In genomic region chr1:35575203-35575602, GRCm38 (mm10) we compare ENCODE assay signal across 13 mouse cellular contexts.
DNase-seq lines count a peak whose midpoint lies in the region; ATAC-seq and TF ChIP-seq lines count a peak whose summit lies in the region.
"Had no signal": no experiment of that assay in that cellular context is flagged by ENCODE, and none has a peak within 500 bp of the region (broad histone marks: within the 10 kb centered on the region; RNA-seq: fewer than 3 reads in every experiment).

No protein-coding gene starts in this region.

- no peak for TF ChIP-seq CTCF in forebrain, postnatal 0 days (IDR thresholded peaks at IDR 0.05; ENCODE audit: low read depth)
- no peak for TF ChIP-seq CTCF in hindbrain, postnatal 0 days (IDR thresholded peaks at IDR 0.05; ENCODE audit: low read depth)

- no peaks in the 10 kb centered on the region for H3K9me3 ChIP-seq in forebrain, postnatal 0 days (ENCODE audit: low read length)
- no peaks in the 10 kb centered on the region for H3K9me3 ChIP-seq in forebrain, embryonic 11.5 days (ENCODE audit: control insufficient read depth, low read length)
- no peaks in the 10 kb centered on the region for H3K9me3 ChIP-seq in lung, embryonic 16.5 days (ENCODE audit: control insufficient read depth, low read length)
- no peaks in the 10 kb centered on the region for H3K9me3 ChIP-seq in hindbrain, postnatal 0 days (ENCODE audit: low read length)
- H3K9me3 ChIP-seq: midbrain, embryonic 15.5 days had no signal

- no peak overlapping the region for H3K4me3 ChIP-seq in forebrain, postnatal 0 days (ENCODE audit: low read depth, low read length)
- H3K4me3 ChIP-seq in forebrain, embryonic 11.5 days (ENCODE audit: low read depth, low read length) = no peak overlapping the region
- no peak overlapping the region for H3K4me3 ChIP-seq in lung, embryonic 16.5 days (ENCODE audit: low read length)
- H3K4me3 ChIP-seq in hindbrain, postnatal 0 days (ENCODE audit: low read length) = no peak overlapping the region
- H3K4me3 ChIP-seq: midbrain, embryonic 15.5 days had no signal

- no peaks in the 10 kb centered on the region for H3K4me1 ChIP-seq in forebrain, postnatal 0 days (ENCODE audit: insufficient read depth)
- no peaks in the 10 kb centered on the region for H3K4me1 ChIP-seq in forebrain, embryonic 11.5 days (replicated peaks; ENCODE audit: control insufficient read depth, insufficient read depth, low read length)
- no peaks in the 10 kb centered on the region for H3K4me1 ChIP-seq in lung, embryonic 16.5 days (replicated peaks; ENCODE audit: control insufficient read depth, insufficient read depth, low read length)
- H3K4me1 ChIP-seq in hindbrain, postnatal 0 days (ENCODE audit: insufficient read depth, low read length) = no peaks in the 10 kb centered on the region
- H3K4me1 ChIP-seq: midbrain, embryonic 15.5 days had no signal

- no peak overlapping the region for H3K27ac ChIP-seq in forebrain, postnatal 0 days (ENCODE audit: low read depth, low read length)
- H3K27ac ChIP-seq in forebrain, embryonic 11.5 days (ENCODE audit: low read depth, low read length) = no peak overlapping the region
- no peak overlapping the region for H3K27ac ChIP-seq in lung, embryonic 16.5 days (ENCODE audit: low read length)
- H3K27ac ChIP-seq in hindbrain, postnatal 0 days = no peak overlapping the region
- H3K27ac ChIP-seq: midbrain, embryonic 15.5 days had no signal

- 86% methylated on average over 1 of the region's 1 CpGs for WGBS in forebrain, postnatal 0 days
- WGBS in forebrain, embryonic 11.5 days = 69% methylated on average over 1 of the region's 1 CpGs
- WGBS in lung, embryonic 16.5 days = 41% methylated on average over 1 of the region's 1 CpGs
- WGBS in hindbrain, postnatal 0 days = 59% methylated on average over 1 of the region's 1 CpGs

- H3K4me2 ChIP-seq in forebrain, postnatal 0 days (ENCODE audit: low read depth) = no peak overlapping the region
- H3K4me2 ChIP-seq in forebrain, embryonic 11.5 days (ENCODE audit: low read depth, low read length, severe bottlenecking) = no peak overlapping the region
- no peak overlapping the region for H3K4me2 ChIP-seq in lung, embryonic 16.5 days (ENCODE audit: low read depth, low read length)
- H3K4me2 ChIP-seq in hindbrain, postnatal 0 days (ENCODE audit: low read depth, low read length) = no peak overlapping the region
- H3K4me2 ChIP-seq: liver, embryonic 11.5 days; midbrain, embryonic 15.5 days had no signal

- H3K36me3 ChIP-seq in forebrain, postnatal 0 days (ENCODE audit: insufficient read depth) = no peaks in the 10 kb centered on the region
- H3K36me3 ChIP-seq in forebrain, embryonic 11.5 days (ENCODE audit: control insufficient read depth, insufficient read depth, low read length) = no peaks in the 10 kb centered on the region
- H3K36me3 ChIP-seq in lung, embryonic 16.5 days (ENCODE audit: control insufficient read depth, insufficient read depth, low read length) = no peaks in the 10 kb centered on the region
- no peaks in the 10 kb centered on the region for H3K36me3 ChIP-seq in hindbrain, postnatal 0 days (ENCODE audit: insufficient read depth, low read length)
- H3K36me3 ChIP-seq: midbrain, embryonic 15.5 days had no signal

- DNase-seq in forebrain, postnatal 0 days = peak; percentile 44
- DNase-seq in forebrain, embryonic 11.5 days (ENCODE audit: low spot score) = no peak
- no peak for DNase-seq in lung, adult 18-20 months
- peak; percentile 39 for DNase-seq in hindbrain, postnatal 0 days (ENCODE audit: low spot score)
- DNase-seq in right cerebral cortex, postnatal 10 days (ENCODE audit: low spot score in 2 of 2) = peak; percentile 40 to 57
- DNase-seq in adrenal gland, postnatal 36 days = no peak
- DNase-seq in natural killer cell, adult 2 months (ENCODE audit: low spot score in 2 of 2) = no peak
- DNase-seq: adrenal gland, postnatal 25 days; cerebellum, adult 9-10 months; kidney, postnatal 4 days had no signal

- H3K27me3 ChIP-seq in forebrain, postnatal 0 days (ENCODE audit: insufficient read depth, low read length) = no peaks in the 10 kb centered on the region
- H3K27me3 ChIP-seq in forebrain, embryonic 11.5 days (ENCODE audit: control insufficient read depth, insufficient read depth, low read length) = no peaks in the 10 kb centered on the region
- H3K27me3 ChIP-seq in lung, embryonic 16.5 days (ENCODE audit: control insufficient read depth, insufficient read depth, low read depth, low read length) = no peaks in the 10 kb centered on the region
- H3K27me3 ChIP-seq in hindbrain, postnatal 0 days (ENCODE audit: insufficient read depth, low read length) = no peaks in the 10 kb centered on the region
- H3K27me3 ChIP-seq: midbrain, embryonic 15.5 days had no signal

- peak; percentile 64 for ATAC-seq in forebrain, postnatal 0 days
- ATAC-seq in forebrain, embryonic 11.5 days (replicated peaks; ENCODE audit: low FRiP score) = no peak
- ATAC-seq in lung, embryonic 16.5 days (ENCODE audit: low read depth) = 0 out of 2 replicates have a peak, but pooled peaks have one; percentile 34
- no peak for ATAC-seq in hindbrain, postnatal 0 days
- ATAC-seq: midbrain, embryonic 15.5 days had no signal

- H3K9ac ChIP-seq in forebrain, postnatal 0 days = no peak overlapping the region
- H3K9ac ChIP-seq in forebrain, embryonic 11.5 days (ENCODE audit: low read length) = no peak overlapping the region
- no peak overlapping the region for H3K9ac ChIP-seq in lung, embryonic 16.5 days (ENCODE audit: low read length)
- H3K9ac ChIP-seq in hindbrain, postnatal 0 days (replicated peaks; ENCODE audit: low read length) = no peak overlapping the region
- H3K9ac ChIP-seq: midbrain, embryonic 15.5 days had no signal

Comparison
In these comparisons a context has a peak if more than half of its experiments do, and no peak if none do; other contexts are left out.
1. ATAC-seq: peak in forebrain, postnatal 0 days (single experiment) and lung, embryonic 16.5 days (single experiment); none in forebrain, embryonic 11.5 days (single experiment) and hindbrain, postnatal 0 days (single experiment).
2. DNase-seq: peak in forebrain, postnatal 0 days (single experiment), hindbrain, postnatal 0 days (single experiment) and right cerebral cortex, postnatal 10 days (2 of 2); none in forebrain, embryonic 11.5 days (single experiment), lung, adult 18-20 months (0 of 2), adrenal gland, postnatal 36 days (0 of 2) and natural killer cell, adult 2 months (0 of 2).